Mouse (Mus musculus) liver, postnatal 0 days (tissue): ENCODE results near the gene Stx4a.

Source experiments
- CTCF ChIP-seq: sonication (generic); IDR thresholded peaks from 2 replicates; pipeline ENCODE4 v1.5.1; 2016; ENCODE audit warnings: antibody characterized with exemption, low read depth
- EP300 ChIP-seq: IDR thresholded peaks from 2 replicates; pipeline ENCODE4 v1.6.1; 2016; ENCODE audit warnings: antibody characterized with exemption, low read depth, mild to moderate bottlenecking

GRCm38 (mm10) chr7:127858258-127858657, 34.2 kb downstream of the Stx4a start:
- no peak for TF ChIP-seq CTCF
- no peak for TF ChIP-seq EP300
